Mouse (Mus musculus): ENCODE results near the gene 0610009B22Rik. TPM values are rescaled to one million over a fixed set of nuclear protein-coding genes. Genes with fewer than 3 reads are reported as not detected.
"Not testable (repeated sequence)": the region's sequence is repeated elsewhere in the genome, so short reads cannot be mapped to it uniquely, and the experiment has no call there.

The 0610009B22Rik gene
- polyA plus RNA-seq (2012; rRNA removed) = 39.4 and 46.7 TPM in 2 replicates
- polyA plus RNA-seq (2014; fragmentation: Nextera tagmentation; extraction: Ambion mirVana) = 74.6 and 81.9 TPM in 2 replicates

DNA sequence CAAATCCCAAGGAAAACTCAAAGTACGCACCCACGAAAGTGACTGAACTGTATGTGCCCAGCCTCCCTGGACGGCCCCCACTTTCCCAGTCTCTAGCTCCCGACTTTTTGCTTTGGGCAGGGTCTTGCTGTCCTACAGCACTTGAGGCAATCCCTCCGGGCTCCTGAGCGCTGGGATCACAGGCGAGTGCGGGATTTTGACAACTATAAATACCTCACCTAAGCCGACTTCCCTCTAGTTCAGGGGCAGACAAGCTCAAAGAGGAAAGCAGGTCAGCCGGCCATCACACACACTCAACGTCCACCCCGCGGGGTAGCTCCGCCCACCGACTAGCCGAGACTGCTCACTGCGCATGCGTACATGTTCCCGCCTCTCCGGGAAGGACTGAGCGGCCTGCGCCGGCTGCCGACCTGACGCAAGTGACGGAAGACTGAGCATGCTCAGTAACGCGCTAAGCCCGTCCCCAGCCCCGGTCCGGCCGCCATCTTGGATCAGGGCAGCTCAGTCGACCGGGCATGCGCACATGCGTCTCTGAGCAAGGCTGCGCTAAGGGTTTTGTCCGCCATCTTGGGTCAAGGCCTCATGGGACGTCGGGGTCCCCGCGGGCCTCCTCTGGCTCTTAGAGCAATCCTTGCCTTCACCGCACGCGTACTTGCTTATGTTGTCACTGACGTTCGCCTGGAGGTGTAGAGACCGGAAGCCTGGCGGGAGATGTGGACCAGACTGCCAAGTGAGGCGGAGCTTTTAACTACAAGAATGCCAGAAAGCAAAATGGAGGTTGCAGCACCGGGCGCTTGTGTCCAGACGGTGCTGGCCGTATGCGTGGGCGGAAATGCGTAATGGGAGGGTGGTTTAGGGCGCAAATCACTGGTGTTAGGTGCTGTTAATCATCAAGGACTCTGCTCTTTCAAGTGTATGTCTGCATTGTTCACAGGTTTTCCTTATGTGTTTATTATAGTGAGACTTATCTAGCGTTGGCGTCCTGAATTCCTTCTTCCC, at the start of gene 0610009B22Rik:
Gene 0610009B22Rik, minus strand, starts transcription at position 545 of the 999 bp plus-strand sequence.
- peak; percentile 99 for ATAC-seq (ENCODE audit: low FRiP score, low read depth)

DNA sequence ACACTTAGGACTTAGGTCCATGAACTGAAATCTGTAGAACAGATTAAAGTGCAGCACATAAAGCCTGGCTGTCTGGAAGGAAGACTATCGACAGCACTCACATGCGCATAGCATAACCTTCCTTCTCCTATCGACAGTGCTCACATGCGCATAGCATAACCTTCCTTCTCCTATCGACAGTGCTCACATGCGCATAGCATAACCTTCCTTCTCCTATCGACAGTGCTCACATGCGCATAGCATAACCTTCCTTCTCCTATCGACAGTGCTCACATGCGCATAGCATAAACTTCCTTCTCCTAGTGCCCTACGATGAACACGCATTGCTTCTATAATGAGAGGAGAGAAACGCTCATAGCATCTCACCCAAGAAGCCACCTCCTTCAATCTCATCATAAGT, 45.5 kb upstream of the 0610009B22Rik start:
- not testable (repeated sequence) for H3K9me3 ChIP-seq (ENCODE audit: control insufficient read depth, low read length); H3K9ac ChIP-seq (ENCODE audit: low read depth, low read length, severe bottlenecking); H3K27ac ChIP-seq (replicated peaks; ENCODE audit: low read depth, low read length); ATAC-seq (ENCODE audit: low FRiP score, low read depth); H3K4me2 ChIP-seq (replicated peaks; ENCODE audit: low read depth, low read length, severe bottlenecking); H3K4me3 ChIP-seq (replicated peaks; ENCODE audit: low read length); H3K4me1 ChIP-seq (ENCODE audit: control insufficient read depth, insufficient read depth, low read length); H3K27me3 ChIP-seq (ENCODE audit: control insufficient read depth, insufficient read depth, low read length); DNase-seq (ENCODE audit: low spot score)
- peaks cover 67% of the 10 kb centered on the region for H3K36me3 ChIP-seq (ENCODE audit: control insufficient read depth, insufficient read depth, low read length)
- 95% methylated on average over 11 of the region's 13 CpGs for WGBS

More for the DNA sequence above, at the start of gene 0610009B22Rik:
- H3K4me2 ChIP-seq (replicated peaks; ENCODE audit: low read depth, low read length, severe bottlenecking) = peak within 1 kb of the TSS; percentile 81
- H3K9ac ChIP-seq (ENCODE audit: low read depth, low read length, severe bottlenecking) = peak within 1 kb of the TSS; percentile 85
- peaks cover 9% of the 10 kb centered on the region for H3K4me1 ChIP-seq (ENCODE audit: control insufficient read depth, insufficient read depth, low read length)
- H3K36me3 ChIP-seq (ENCODE audit: control insufficient read depth, insufficient read depth, low read length) = peaks cover 12% of the 10 kb centered on the region; the same call in 1 of the 2 replicates
- H3K9me3 ChIP-seq (ENCODE audit: control insufficient read depth, low read length) = no peaks in the 10 kb centered on the region
- DNase-seq (ENCODE audit: low spot score) = peak; percentile 99
- no peaks in the 10 kb centered on the region for H3K27me3 ChIP-seq (ENCODE audit: control insufficient read depth, insufficient read depth, low read length)
- H3K4me3 ChIP-seq (replicated peaks; ENCODE audit: low read length) = peak within 1 kb of the TSS; percentile 76
- peak; percentile 89; the same call in 1 of the 2 replicates for TF ChIP-seq POLR2A (IDR thresholded peaks at IDR 0.05; ENCODE audit: borderline replicate concordance, extremely low read depth, insufficient read depth, insufficient read length)
- peak within 1 kb of the TSS; percentile 99 for H3K27ac ChIP-seq (replicated peaks; ENCODE audit: low read depth, low read length)
- under 1% methylated on average over 60 of the region's 60 CpGs for WGBS

DNA sequence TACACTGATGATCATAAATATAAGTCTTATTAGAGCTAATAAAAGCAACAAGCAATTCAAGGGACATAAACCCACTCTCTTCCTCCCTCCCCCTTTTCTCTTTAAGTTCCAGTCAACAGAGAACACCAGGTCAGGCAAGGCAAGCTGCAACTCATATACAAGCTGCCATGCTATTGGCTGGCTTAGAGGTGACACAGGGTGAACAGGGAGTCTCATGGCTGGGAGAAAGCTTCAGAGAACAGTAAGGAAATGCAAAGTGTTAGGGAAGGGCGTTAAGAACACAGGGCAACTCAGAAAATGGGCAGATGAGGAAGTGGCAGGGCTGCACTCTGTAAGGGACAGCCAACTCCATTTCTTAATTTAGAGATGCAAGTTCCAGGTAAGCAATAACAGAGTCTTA, 44.2 kb upstream of the 0610009B22Rik start:
- DNase-seq (ENCODE audit: low spot score) (no peak), ATAC-seq (ENCODE audit: low FRiP score, low read depth) (no peak)
- Histone ChIP-seq H3K4me3 (replicated peaks; ENCODE audit: low read length) (no peak overlapping the region), H3K4me2 (replicated peaks; ENCODE audit: low read depth, low read length, severe bottlenecking) (no peak overlapping the region), H3K9me3 (ENCODE audit: control insufficient read depth, low read length) (no peaks in the 10 kb centered on the region), H3K27me3 (ENCODE audit: control insufficient read depth, insufficient read depth, low read length) (no peaks in the 10 kb centered on the region), H3K27ac (replicated peaks; ENCODE audit: low read depth, low read length) (no peak overlapping the region), H3K4me1 (ENCODE audit: control insufficient read depth, insufficient read depth, low read length) (no peaks in the 10 kb centered on the region), H3K9ac (ENCODE audit: low read depth, low read length, severe bottlenecking) (no peak overlapping the region), H3K36me3 (ENCODE audit: control insufficient read depth, insufficient read depth, low read length) (peaks cover 62% of the 10 kb centered on the region)
- TF ChIP-seq POLR2A (IDR thresholded peaks at IDR 0.05; ENCODE audit: borderline replicate concordance, extremely low read depth, insufficient read depth, insufficient read length) = no peak
- WGBS = 75% methylated on average over 1 of the region's 1 CpGs

- no peak for DNase-seq (ENCODE audit: low spot score)
- Histone ChIP-seq H3K4me2 (replicated peaks; ENCODE audit: low read depth, low read length, severe bottlenecking) (no peak overlapping the region), H3K27me3 (ENCODE audit: control insufficient read depth, insufficient read depth, low read length) (no peaks in the 10 kb centered on the region), H3K4me3 (replicated peaks; ENCODE audit: low read length) (no peak overlapping the region), H3K27ac (replicated peaks; ENCODE audit: low read depth, low read length) (no peak overlapping the region), H3K9ac (ENCODE audit: low read depth, low read length, severe bottlenecking) (no peak overlapping the region), H3K9me3 (ENCODE audit: control insufficient read depth, low read length) (no peaks in the 10 kb centered on the region), H3K4me1 (ENCODE audit: control insufficient read depth, insufficient read depth, low read length) (no peaks in the 10 kb centered on the region), H3K36me3 (ENCODE audit: control insufficient read depth, insufficient read depth, low read length) (peaks cover 84% of the 10 kb centered on the region)
- TF ChIP-seq POLR2A (IDR thresholded peaks at IDR 0.05; ENCODE audit: borderline replicate concordance, extremely low read depth, insufficient read depth, insufficient read length) = no peak
- no peak for ATAC-seq (ENCODE audit: low FRiP score, low read depth)
- WGBS = 94% methylated on average over 11 of the region's 11 CpGs
Measured at GRCm38 (mm10) chr11:51721066-51721465, 32.4 kb upstream of the 0610009B22Rik start.

DNA sequence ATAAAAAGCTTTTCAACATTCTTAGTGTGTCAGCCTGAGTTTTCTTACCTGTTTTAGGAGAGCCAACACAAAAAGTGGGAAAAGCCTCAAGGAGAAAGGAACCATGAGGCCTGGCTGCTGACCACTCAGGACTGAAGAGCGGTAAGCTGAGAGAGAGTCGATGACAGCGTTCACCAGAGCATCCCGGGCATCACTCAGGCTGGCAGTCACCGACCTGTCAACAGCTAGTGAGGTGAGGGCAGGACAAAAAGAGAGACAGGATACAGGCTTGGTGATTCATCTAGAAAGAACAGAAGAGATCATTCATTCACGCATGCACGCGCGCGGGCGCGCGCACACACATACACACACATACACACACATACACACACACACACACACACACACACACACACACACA, 18.4 kb upstream of the 0610009B22Rik start:
- no peak overlapping the region for H3K4me2 ChIP-seq (replicated peaks; ENCODE audit: low read depth, low read length, severe bottlenecking)
- ATAC-seq (ENCODE audit: low FRiP score, low read depth) (no peak), DNase-seq (ENCODE audit: low spot score) (no peak)
- no peak overlapping the region for H3K4me3 ChIP-seq (replicated peaks; ENCODE audit: low read length)
- peaks cover 83% of the 10 kb centered on the region for H3K36me3 ChIP-seq (ENCODE audit: control insufficient read depth, insufficient read depth, low read length)
- no peak overlapping the region for H3K27ac ChIP-seq (replicated peaks; ENCODE audit: low read depth, low read length)
- H3K9me3 ChIP-seq (ENCODE audit: control insufficient read depth, low read length) = no peaks in the 10 kb centered on the region
- 98% methylated on average over 13 of the region's 13 CpGs for WGBS
- no peak overlapping the region for H3K9ac ChIP-seq (ENCODE audit: low read depth, low read length, severe bottlenecking)
- TF ChIP-seq POLR2A (IDR thresholded peaks at IDR 0.05; ENCODE audit: borderline replicate concordance, extremely low read depth, insufficient read depth, insufficient read length) = no peak
- no peaks in the 10 kb centered on the region for H3K27me3 ChIP-seq (ENCODE audit: control insufficient read depth, insufficient read depth, low read length)
- H3K4me1 ChIP-seq (ENCODE audit: control insufficient read depth, insufficient read depth, low read length) = no peaks in the 10 kb centered on the region

Data from limb, embryonic 14.5 days (tissue).